Mouse (Mus musculus): Measurements from ENCODE around the gene Gm9903.

- no peak for TF ChIP-seq CTCF (IDR thresholded peaks at IDR 0.05; ENCODE audit: low read depth)
- TF ChIP-seq EP300 (optimal IDR thresholded peaks at IDR 0.05): no peak
Measured at GRCm38 (mm10) chr5:33637606-33638350, 8.1 kb downstream of the Gm9903 start.

Data from stomach, postnatal 0 days (tissue).